Mouse (Mus musculus): ENCODE data around the gene Stk17b.
A peak's percentile ranks its signal among the peaks of the same experiment; 100 is the strongest.

Gene Stk17b

GRCm38 (mm10) chr1:53784721-53785418, at the start of gene Stk17b:
Gene Stk17b, minus strand, starts transcription at chr1:53785224.
- DNase-seq (ENCODE audit: low read depth, low spot score), result peak; percentile 50

- DNase-seq (ENCODE audit: low read depth, low spot score), result no peak
Measured at GRCm38 (mm10) chr1:53830286-53830685, 45.3 kb upstream of the Stk17b start.

DNA sequence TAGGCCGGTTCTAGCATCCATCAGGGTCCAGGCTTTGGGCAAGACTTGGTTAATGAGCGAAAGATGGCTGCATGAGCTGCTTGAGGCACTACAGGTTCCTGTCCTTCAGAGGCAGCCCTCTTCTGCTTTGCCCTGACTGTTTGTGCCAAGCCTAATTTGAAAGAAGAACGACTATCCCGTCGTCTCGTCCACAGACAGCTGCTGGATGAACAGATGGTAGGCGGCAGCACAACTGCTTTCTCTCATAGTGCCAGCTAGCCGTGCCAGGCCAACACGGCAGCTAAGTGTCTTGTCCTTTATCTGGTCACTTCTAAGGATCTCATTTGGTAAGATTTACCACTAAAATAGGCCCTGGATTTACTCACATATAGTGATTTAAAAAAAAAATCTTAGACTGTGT, 44.1 kb upstream of the Stk17b start:
- no peak for DNase-seq (ENCODE audit: low read depth, low spot score)

DNA sequence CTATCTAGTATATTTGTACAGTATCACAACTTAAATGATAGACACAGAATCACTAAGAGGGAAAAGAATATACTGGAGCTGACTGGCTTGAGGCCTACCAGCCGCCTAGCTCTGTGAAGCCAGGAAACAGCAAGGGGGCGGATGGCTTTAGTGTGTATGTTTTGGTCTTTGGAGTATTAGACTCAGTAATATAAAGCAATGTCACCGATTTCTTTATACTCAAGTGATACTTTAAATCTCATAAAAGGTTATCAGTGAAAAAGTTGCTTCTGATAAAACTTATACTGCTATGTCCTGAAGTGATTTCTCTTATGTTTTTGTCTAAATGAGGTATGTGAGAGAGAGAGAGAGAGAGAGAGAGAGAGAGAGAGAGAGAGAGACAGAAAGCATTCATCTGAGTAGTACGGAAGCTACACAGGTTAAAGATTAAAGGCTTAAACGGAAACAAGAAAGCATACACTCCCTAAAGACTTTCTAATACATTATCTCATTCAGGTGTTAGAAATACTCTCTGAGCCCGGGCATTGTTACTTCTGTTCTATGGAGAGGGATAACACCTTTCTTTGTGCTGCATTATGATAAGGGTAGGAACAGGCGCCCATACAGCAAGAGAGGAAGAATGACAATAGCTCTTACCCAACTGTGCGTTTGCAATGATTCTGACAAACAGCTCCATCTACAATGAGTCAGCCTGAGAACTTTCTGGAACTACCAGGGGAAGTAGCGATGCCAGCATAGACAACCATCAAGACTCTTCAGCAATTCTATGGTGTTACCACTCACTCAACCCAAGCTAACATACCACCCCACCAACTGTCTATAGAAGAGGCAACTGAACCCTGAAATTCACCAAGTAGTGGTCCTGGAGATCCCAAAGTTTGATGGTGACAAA, 39.7 kb upstream of the Stk17b start:
- DNase-seq (ENCODE audit: low read depth, low spot score), result no peak

- peak; percentile 56 for DNase-seq (ENCODE audit: low read depth, low spot score)
Measured at GRCm38 (mm10) chr1:53823687-53824445, 38.8 kb upstream of the Stk17b start.

- DNase-seq (ENCODE audit: low read depth, low spot score), result no peak
Measured at GRCm38 (mm10) chr1:53821983-53822382, 37.0 kb upstream of the Stk17b start.

DNA sequence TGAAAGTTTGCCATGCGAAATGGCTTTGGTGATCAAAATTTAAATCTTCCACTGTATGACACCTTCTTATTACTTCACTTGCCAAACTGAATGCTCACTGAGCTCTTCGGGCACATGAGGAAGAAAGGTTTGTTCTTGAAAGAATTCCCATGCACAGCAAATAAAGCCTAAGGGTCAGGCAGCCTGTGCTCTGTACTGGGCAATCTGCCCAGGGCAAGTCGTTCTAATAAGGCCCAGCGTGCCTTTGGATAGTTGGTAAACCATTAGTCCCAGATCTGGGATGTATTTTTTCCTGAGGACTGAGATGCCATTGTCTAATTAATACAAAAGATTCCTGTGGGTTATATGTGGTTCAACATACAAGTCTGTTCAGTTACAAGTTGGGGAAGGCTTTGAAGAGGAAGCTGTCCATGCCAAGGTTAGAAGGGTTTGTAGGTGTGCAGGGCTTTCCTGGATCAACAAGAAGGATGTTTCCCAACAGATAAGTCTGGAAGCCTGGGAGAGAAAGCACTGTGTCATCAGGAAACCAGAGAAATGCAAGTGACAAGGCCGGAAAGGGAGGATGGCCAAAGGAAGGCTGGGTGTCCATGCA, 35.1 kb upstream of the Stk17b start:
- DNase-seq (ENCODE audit: low read depth, low spot score), result no peak

GRCm38 (mm10) chr1:53818072-53818862, 33.2 kb upstream of the Stk17b start:
- DNase-seq (ENCODE audit: low read depth, low spot score), result no peak

DNA sequence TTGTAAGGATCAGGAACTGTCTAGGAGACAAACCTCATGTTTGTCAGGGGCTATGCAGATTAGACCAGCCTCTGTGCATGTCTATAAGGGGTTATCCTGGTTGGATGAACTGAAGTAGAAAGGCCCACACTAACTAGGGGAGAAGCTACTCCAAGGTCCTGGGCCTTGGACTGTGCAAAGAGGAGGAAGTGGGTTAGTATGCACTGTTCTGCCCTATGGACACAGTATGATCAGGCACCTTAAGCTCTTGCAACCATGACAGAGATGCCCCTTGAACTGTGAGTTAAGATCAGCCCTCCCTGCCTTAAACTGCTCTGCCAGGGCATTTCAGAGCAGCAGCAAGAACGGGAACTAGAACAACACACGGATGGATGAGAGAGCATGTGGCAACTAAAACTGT, 31.3 kb upstream of the Stk17b start:
- DNase-seq (ENCODE audit: low read depth, low spot score), result no peak

DNA sequence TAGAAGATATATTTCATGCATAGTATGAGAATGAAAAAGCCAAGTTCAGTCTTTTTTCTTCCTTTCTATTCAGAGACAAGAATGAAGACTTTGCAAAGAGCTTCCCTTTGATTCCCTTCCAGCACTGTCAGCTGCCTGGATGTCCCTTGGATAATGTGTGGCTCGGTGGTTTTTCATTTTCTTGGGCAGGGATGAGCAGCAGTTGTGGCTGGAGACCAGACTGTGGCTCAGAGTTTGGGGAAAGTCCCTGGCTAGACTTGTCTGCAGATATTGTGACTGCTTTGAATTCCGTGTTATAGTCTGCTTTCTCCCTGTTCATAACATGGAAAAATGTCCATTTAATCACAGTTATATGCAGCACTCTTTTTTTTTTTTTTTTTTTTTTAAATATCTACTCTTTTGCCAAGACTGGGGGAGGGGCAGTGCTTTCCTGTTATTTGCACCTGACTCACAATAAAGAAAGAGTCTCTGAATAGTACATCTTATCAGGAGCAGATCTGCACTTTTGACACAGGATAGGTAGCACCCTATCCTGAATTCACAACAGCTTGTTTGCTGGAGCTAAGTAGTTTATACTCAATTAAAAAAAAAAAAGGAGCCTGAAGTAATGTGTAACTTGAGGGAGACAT, 29.2 kb upstream of the Stk17b start:
- no peak for DNase-seq (ENCODE audit: low read depth, low spot score)

DNA sequence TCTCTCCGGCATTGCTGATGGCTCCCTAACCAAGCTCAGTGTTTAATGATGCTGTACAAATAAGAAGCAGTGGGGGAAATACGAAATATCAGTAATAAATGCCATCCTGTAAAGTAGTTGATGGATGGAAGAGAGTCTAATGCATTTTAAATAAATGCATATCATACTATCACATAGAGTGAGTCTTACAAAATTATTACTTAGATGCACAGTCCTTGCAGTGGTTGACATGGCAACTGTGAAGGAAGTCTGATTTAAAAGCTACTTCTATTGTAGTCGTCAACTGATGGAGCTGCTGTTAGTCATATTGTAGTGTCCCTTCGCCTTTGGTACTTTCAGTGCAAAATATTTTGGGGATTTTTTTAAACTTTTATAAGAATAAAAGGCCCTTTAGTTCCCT, 26.9 kb upstream of the Stk17b start:
- DNase-seq (ENCODE audit: low read depth, low spot score), result no peak

DNA sequence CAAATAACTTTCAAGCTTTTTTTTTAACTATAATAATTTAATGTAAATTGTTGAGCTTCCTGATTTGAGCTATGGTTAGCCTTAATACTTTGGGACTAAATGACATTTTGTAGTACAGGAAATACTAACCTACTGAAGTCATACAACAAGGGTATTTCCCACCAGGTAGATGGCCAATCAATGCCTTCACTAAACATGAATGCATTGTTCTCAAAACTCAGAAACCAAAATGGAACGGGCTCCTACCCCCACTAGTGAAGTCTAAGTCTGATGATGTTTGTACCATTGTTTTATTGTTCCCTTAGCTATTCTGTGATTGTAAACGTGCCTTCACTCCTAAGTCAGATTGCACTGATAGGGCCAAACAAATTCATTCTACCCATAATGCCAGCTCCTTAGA, 23.2 kb upstream of the Stk17b start:
- DNase-seq (ENCODE audit: low read depth, low spot score), result no peak

GRCm38 (mm10) chr1:53797811-53798210, 12.8 kb upstream of the Stk17b start:
- DNase-seq (ENCODE audit: low read depth, low spot score), result no peak

- no peak for DNase-seq (ENCODE audit: low read depth, low spot score)
Measured at GRCm38 (mm10) chr1:53797074-53797473, 12.1 kb upstream of the Stk17b start.

DNA sequence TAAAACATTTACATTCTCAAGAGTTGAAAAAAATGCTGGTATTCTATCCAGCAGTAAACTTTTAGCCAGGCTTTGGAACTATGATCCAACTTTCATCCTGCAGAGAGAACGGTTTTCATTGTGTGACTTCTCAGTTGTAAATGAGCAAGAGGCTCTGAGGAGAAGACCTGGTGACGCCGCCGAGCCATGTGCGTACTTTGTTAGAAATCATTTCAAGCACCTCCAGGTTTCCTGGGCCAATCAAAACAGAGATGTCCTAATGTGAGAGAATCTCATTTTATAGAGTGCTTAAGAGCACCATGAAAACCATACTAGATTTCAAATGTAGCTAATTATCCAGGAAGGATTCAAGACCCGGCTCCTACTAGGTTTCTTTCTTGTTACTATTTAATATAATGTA, 11.2 kb upstream of the Stk17b start:
- DNase-seq (ENCODE audit: low read depth, low spot score), result no peak

DNA sequence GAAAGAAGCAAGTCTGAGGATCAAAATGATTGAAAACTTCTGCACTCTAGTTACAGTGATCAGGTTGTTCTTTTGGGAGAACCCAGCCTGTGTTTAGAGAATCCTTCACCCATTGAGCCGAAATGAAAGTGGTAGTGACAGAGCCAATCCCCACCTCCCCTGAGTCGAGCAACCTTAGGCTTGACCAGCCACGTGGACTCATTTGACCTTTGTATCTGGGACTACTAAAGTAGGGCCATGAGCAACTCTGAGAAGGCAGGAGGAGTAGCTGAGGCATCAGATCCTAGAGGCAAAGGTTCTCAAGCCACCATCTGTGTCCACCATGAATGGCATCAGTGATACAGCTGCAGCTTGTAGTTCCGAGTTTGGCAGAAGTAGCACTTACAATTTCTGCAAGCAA, 10.6 kb upstream of the Stk17b start:
- no peak for DNase-seq (ENCODE audit: low read depth, low spot score)

DNA sequence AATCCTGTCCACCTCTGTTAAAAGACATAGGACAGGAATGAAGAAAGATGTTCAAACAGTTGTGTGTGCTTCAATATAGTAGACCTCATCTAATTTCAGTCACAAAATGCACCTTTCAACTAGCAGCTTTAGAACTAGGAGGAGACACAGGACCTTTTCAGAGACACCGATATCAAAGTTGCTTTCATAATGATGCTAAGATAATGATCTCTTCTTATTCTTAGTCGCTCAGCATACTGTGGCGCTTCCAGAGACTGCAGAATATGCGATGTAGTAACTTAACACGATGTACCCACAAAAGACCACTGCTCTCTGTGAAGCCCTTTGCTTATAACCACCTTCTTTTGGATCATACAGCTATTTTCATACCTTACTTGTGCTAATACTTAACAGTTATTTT, 10.1 kb upstream of the Stk17b start:
- DNase-seq (ENCODE audit: low read depth, low spot score), result no peak

DNA sequence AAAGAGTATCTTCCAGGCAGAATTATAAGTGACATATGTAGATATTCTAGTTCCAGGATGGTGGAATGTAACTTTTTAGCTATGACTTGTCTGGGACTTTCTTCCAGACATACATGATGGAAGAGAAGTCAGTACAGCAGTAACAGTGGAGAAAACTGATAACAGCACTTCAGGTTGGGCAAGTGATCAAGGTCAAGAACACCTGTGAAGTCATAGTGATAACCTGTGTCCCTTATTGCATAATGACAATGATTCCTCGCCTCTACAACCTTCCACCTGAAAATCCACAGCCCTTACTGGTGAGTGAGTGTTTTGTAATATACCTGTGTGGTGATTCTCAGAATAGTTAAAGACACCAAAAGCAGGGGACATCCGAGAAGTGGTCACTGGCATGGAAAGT, 9.3 kb upstream of the Stk17b start:
- DNase-seq (ENCODE audit: low read depth, low spot score), result no peak

- no peak for DNase-seq (ENCODE audit: low read depth, low spot score)
Measured at GRCm38 (mm10) chr1:53791343-53791742, 6.3 kb upstream of the Stk17b start.

GRCm38 (mm10) chr1:53784291-53784720, 718 bp downstream of the Stk17b start:
- no peak for DNase-seq (ENCODE audit: low read depth, low spot score)

DNA sequence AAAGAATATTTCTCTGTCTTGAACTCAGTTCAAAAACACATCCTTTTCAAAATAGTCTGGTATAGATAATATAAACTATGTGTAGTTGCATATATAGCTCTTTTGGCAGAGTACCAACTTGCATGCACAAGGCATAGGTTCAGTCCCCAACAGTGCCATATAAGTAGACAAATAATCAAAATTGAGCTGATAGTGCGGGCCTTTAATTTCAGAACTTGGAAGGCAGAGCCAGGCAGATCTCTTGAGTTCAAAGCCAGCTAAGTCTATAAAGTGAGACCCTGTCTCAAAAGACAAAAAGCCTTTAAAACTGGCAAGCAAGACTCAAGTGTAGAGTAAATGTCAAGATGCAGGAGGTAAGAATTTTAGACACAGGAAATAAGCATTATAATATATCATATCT, 2.1 kb downstream of the Stk17b start:
- DNase-seq (ENCODE audit: low read depth, low spot score), result no peak

All from brain, embryonic 18.5 days (tissue).